Mouse (Mus musculus) kidney, embryonic 16.5 days (tissue): Measurements from ENCODE around the gene Tbp. TPM values are rescaled to one million over a fixed set of nuclear protein-coding genes. Genes with fewer than 3 reads are reported as not detected.
A peak's percentile ranks its signal among the peaks of the same experiment; 100 is the strongest.

ENCODE experiments used
- ATAC-seq: fragments of 200-750 bp; cut with Nextera tagmentation; 2 replicates; pipeline ENCODE4 v1.8.0; 2017; ENCODE audit warnings: moderate TSS enrichment; ENCODE audit not compliant: low FRiP score, low TSS enrichment
- H3K27ac ChIP-seq: fragments of 300-500 bp; sonication (generic); 2 replicates; pipeline ENCODE4 v1.5.1; 2014; ENCODE audit warnings: low read length
- H3K27me3 ChIP-seq: fragments of 300-500 bp; sonication (generic); 2 replicates; pipeline ENCODE4 v1.6.1; 2014; ENCODE audit warnings: low read length, control low read depth, mixed read lengths; ENCODE audit not compliant: insufficient read depth
- H3K36me3 ChIP-seq: fragments of 300-500 bp; sonication (generic); 2 replicates; pipeline ENCODE4 v1.6.1; 2014; ENCODE audit warnings: low read length, control low read depth, mixed read lengths; ENCODE audit not compliant: insufficient read depth
- H3K4me1 ChIP-seq: fragments of 300-500 bp; sonication (generic); 2 replicates; pipeline ENCODE4 v1.6.1; 2014; ENCODE audit warnings: low read length, control low read depth, mixed read lengths; ENCODE audit not compliant: insufficient read depth
- H3K4me2 ChIP-seq: fragments of 300-500 bp; sonication (generic); replicated peaks from 2 replicates; pipeline ENCODE4 v1.6.1; 2014; ENCODE audit warnings: low read depth, low read length
- H3K4me3 ChIP-seq: fragments of 300-500 bp; sonication (generic); 2 replicates; pipeline ENCODE4 v1.5.1; 2014; ENCODE audit warnings: mild to moderate bottlenecking, low read length
- H3K9ac ChIP-seq: fragments of 300-500 bp; sonication (generic); replicated peaks from 2 replicates; pipeline ENCODE4 v1.6.1; 2014; ENCODE audit warnings: low read length
- H3K9me3 ChIP-seq: fragments of 300-500 bp; sonication (generic); 2 replicates; pipeline ENCODE4 v1.6.1; 2016; ENCODE audit warnings: low read length, control low read depth
- WGBS: fragments of 180-500 bp; shearing (Covaris S2); extraction: QIAGEN DNeasy Blood & Tissue Kit; methylation state at CpG from one replicate; pipeline ENCODE4 v1.1.7; 2014; 5-methylcytosine and 5-hydroxymethylcytosine counted together
- polyA plus RNA-seq: library from polyadenylated mRNA; unstranded; fragments of >200 nt; fragmentation: Nextera tagmentation; extraction: Ambion mirVana; gene quantifications from 2 replicates; pipeline ENCODE4 v1.2.1, GENCODE M21; 2015

Tbp gene
- 52.5 and 58.1 TPM in 2 replicates for polyA plus RNA-seq

GRCm38 (mm10) chr17:15499656-15500394, at the start of gene Tbp, which contains the start of gene Psmb1:
Gene Tbp, plus strand, starts transcription at chr17:15499888.
Gene Psmb1, minus strand, starts transcription at chr17:15499751.
- peak within 1 kb of the TSS; percentile 95 for H3K9ac ChIP-seq
- WGBS = under 1% methylated on average over 63 of the region's 63 CpGs
- H3K4me3 ChIP-seq = peak within 1 kb of the TSS; percentile 96
- peak; percentile 92 for ATAC-seq
- peak within 1 kb of the TSS; percentile 97 for H3K27ac ChIP-seq
- H3K27me3 ChIP-seq = no peaks in the 10 kb centered on the region
- peak within 1 kb of the TSS; percentile 94 for H3K4me2 ChIP-seq
- peaks cover 30% of the 10 kb centered on the region for H3K4me1 ChIP-seq
- H3K9me3 ChIP-seq = no peaks in the 10 kb centered on the region
- H3K36me3 ChIP-seq = peaks cover 14% of the 10 kb centered on the region

DNA sequence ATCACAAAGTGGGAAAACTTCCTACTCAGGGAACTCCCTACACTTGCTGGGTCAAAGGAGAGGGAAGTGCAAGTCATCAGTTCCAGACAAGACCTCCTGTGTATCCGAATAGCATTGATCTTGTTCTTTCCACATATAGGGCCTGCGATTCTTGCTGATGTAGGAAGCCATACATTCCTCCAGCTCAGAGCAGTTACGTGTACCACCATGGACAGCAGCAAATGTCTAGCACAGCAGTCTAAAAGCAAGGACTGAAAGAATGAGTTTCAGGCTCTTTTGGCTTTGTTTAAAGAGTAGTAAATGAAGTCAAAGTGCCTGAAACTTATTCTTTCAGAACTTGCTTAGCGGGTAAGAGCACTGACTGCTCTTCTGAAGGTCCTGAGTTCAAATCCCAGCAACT, 44.5 kb upstream of the Tbp start:
- no peak for ATAC-seq
- no peaks in the 10 kb centered on the region for H3K4me1 ChIP-seq
- H3K4me2 ChIP-seq = no peak overlapping the region
- H3K9me3 ChIP-seq = no peaks in the 10 kb centered on the region
- H3K27ac ChIP-seq = no peak overlapping the region
- H3K4me3 ChIP-seq = no peak overlapping the region
- H3K36me3 ChIP-seq = no peaks in the 10 kb centered on the region
- no peaks in the 10 kb centered on the region for H3K27me3 ChIP-seq
- WGBS = 66% methylated on average over 4 of the region's 4 CpGs
- no peak overlapping the region for H3K9ac ChIP-seq

- no peak overlapping the region for H3K4me2 ChIP-seq
- H3K4me1 ChIP-seq = no peaks in the 10 kb centered on the region
- ATAC-seq = no peak
- H3K9me3 ChIP-seq = no peaks in the 10 kb centered on the region
- no peak overlapping the region for H3K4me3 ChIP-seq
- no peaks in the 10 kb centered on the region for H3K27me3 ChIP-seq
- no peak overlapping the region for H3K9ac ChIP-seq
- no peaks in the 10 kb centered on the region for H3K36me3 ChIP-seq
- 85% methylated on average over 2 of the region's 2 CpGs for WGBS
- no peak overlapping the region for H3K27ac ChIP-seq
These were observed 43.1 kb upstream of the Tbp start for GRCm38 (mm10) chr17:15456595-15456994.

DNA sequence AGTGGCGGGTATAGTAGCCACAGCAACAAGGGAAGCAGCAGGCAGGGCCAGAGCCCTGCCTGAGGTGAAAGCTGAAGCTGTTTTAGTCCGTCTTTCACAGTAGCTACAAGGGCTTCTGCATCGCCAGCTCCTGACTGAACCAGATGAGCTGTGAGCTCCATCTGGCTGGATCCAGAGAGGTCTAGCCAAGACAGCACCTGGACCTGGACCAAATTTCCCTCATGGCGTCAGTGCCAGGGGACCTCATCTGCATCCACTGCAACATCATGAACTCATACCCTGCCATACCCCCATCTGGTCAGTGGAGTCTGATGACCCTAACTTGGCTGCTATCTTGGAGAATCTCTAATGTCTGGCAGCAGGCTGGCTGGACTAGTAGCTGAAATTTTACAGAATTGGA, 39.9 kb upstream of the Tbp start:
- no peaks in the 10 kb centered on the region for H3K4me1 ChIP-seq
- no peak for ATAC-seq
- 86% methylated on average over 4 of the region's 4 CpGs for WGBS
- H3K27ac ChIP-seq = no peak overlapping the region
- peaks cover 3% of the 10 kb centered on the region; the same call in 1 of the 2 replicates for H3K36me3 ChIP-seq
- H3K9me3 ChIP-seq = no peaks in the 10 kb centered on the region
- H3K4me2 ChIP-seq = no peak overlapping the region
- no peak overlapping the region for H3K4me3 ChIP-seq
- no peak overlapping the region for H3K9ac ChIP-seq
- no peaks in the 10 kb centered on the region for H3K27me3 ChIP-seq

DNA sequence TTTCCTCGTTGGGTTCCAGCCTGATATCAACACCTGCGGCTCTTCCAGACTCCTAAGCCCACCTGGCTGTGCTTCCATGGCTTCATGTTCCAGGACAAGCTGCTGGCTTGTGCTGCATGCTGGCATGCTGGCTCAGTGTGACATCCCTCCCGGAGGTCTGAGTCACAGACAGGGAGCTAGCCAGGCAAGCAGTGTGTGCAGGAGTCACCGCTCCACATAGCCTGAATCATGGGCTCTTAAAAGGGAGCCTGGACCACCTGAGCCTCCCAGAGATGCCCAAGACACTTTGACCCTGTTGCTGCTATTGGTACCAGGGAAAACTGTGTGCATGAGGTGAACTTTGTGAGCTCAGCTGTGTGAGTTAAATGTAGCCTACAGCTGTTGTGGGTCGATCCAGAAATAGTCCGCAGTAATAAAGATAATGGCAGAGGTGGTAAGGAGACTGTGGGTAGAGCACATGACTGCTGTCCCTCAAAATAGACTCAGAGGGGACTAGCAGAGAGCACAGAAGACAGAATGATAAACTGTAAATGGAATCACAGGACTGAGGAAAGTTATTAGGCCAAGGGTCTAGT, 37.7 kb upstream of the Tbp start:
- ATAC-seq = no peak
- Histone ChIP-seq H3K4me1 (no peaks in the 10 kb centered on the region), H3K9me3 (no peaks in the 10 kb centered on the region), H3K36me3 (peaks cover 3% of the 10 kb centered on the region; the same call in 1 of the 2 replicates), H3K9ac (no peak overlapping the region), H3K4me2 (no peak overlapping the region), H3K4me3 (no peak overlapping the region), H3K27me3 (no peaks in the 10 kb centered on the region), H3K27ac (no peak overlapping the region)
- 93% methylated on average over 6 of the region's 6 CpGs for WGBS

DNA sequence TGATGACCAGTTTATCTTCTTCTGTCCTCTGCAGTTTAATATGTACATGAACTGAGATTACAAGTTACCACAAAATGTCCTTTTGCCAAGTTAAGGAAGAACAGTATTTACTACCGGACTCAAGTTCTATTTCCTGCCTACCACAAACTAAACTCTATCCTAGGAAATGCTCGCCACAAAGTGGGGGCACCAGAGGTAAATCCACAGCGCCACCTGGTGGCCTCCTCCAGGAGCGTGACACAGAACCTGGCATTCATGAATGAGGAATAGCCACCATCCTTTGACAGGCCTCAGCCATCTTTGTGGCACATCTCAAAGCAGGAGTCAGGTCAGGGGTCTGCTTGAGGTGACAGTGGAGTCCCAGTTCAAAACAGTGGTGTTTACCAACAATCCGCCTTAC, 32.0 kb upstream of the Tbp start:
- no peaks in the 10 kb centered on the region for H3K9me3 ChIP-seq
- 17% methylated on average over 5 of the region's 5 CpGs for WGBS
- no peak; the same call in 1 of the 2 replicates for ATAC-seq

DNA sequence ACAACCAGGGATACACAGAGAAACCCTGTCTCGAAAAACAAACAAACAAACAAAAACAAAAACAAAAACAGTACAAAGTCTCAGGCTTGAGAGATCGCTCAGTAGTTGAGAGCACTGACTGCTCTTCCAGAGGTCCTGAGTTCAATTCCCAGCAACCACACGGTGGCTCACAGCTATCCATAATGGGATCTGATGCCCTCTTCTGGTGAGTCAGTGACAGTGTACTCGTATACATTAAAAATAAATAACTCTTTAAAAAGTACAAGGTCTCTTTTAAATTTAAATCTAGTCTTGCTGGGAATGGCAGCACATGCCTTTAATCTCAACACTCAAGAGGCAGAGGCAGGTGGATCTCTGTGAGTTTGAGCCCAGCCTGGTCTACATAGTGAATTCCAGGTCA, 27.0 kb upstream of the Tbp start:
- H3K27me3 ChIP-seq = no peaks in the 10 kb centered on the region
- ATAC-seq = no peak
- H3K4me1 ChIP-seq = no peaks in the 10 kb centered on the region
- 92% methylated on average over 4 of the region's 4 CpGs for WGBS
- H3K36me3 ChIP-seq = peaks cover 66% of the 10 kb centered on the region
- no peak overlapping the region for H3K4me3 ChIP-seq
- H3K9ac ChIP-seq = no peak overlapping the region
- H3K27ac ChIP-seq = no peak overlapping the region
- H3K4me2 ChIP-seq = no peak overlapping the region
- no peaks in the 10 kb centered on the region for H3K9me3 ChIP-seq

More for the DNA sequence above, 32.0 kb upstream of the Tbp start:
- Histone ChIP-seq H3K4me2 (no peak overlapping the region), H3K4me3 (no peak overlapping the region), H3K27me3 (no peaks in the 10 kb centered on the region), H3K27ac (no peak overlapping the region), H3K36me3 (peaks cover 24% of the 10 kb centered on the region), H3K4me1 (no peaks in the 10 kb centered on the region), H3K9ac (no peak overlapping the region)

DNA sequence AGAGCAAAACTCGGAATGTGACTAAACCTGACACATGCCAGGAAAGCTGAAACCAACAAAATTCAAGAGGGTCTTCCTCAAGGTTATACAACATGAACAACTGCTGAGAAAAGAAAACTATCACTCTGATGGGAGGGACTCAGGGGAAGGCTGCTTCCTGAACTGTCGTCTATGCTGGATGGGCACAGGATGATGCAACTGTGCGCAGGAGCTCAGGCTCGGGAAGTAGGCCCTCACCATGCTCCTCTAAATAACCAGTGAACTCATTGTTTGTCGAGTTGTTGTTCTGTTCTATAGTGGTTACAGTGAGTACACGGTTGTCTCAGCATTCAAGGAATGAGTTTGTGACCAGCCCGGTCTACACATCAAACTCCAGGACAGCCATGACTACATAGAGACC, 9.1 kb upstream of the Tbp start:
- no peaks in the 10 kb centered on the region for H3K4me1 ChIP-seq
- H3K9ac ChIP-seq = no peak overlapping the region
- H3K4me2 ChIP-seq = no peak overlapping the region
- 91% methylated on average over 7 of the region's 7 CpGs for WGBS
- ATAC-seq = no peak
- H3K27me3 ChIP-seq = no peaks in the 10 kb centered on the region
- no peak overlapping the region for H3K4me3 ChIP-seq
- no peaks in the 10 kb centered on the region for H3K9me3 ChIP-seq
- peaks cover 49% of the 10 kb centered on the region for H3K36me3 ChIP-seq
- H3K27ac ChIP-seq = no peak overlapping the region

GRCm38 (mm10) chr17:15497882-15498752, 1.6 kb upstream of the Tbp start:
- H3K27ac ChIP-seq = peak overlapping the region; percentile 97
- ATAC-seq = peak; percentile 96
- WGBS = under 1% methylated on average over 50 of the region's 50 CpGs
- H3K4me3 ChIP-seq = peak overlapping the region; percentile 82
- H3K9me3 ChIP-seq = no peaks in the 10 kb centered on the region
- peaks cover 30% of the 10 kb centered on the region for H3K4me1 ChIP-seq
- H3K4me2 ChIP-seq = peak overlapping the region; percentile 94
- H3K27me3 ChIP-seq = no peaks in the 10 kb centered on the region
- peaks cover 12% of the 10 kb centered on the region for H3K36me3 ChIP-seq
- H3K9ac ChIP-seq = peak overlapping the region; percentile 95
